Mouse (Mus musculus) WW6 (cell line): ENCODE measurements around the gene Prkag3.

Experiments
- DNase-seq: peaks from one replicate; pipeline ENCODE4 v3.0.0-alpha.2; 2013; ENCODE audit warnings: low read depth, low spot score

Prkag3 gene

GRCm38 (mm10) chr1:74713099-74713858 is 35.7 kb downstream of the Prkag3 start, which contains the start of gene Cyp27a1:
Cyp27a1 (plus strand) TSS chr1:74713574.
- peak; percentile 11 for DNase-seq

DNA sequence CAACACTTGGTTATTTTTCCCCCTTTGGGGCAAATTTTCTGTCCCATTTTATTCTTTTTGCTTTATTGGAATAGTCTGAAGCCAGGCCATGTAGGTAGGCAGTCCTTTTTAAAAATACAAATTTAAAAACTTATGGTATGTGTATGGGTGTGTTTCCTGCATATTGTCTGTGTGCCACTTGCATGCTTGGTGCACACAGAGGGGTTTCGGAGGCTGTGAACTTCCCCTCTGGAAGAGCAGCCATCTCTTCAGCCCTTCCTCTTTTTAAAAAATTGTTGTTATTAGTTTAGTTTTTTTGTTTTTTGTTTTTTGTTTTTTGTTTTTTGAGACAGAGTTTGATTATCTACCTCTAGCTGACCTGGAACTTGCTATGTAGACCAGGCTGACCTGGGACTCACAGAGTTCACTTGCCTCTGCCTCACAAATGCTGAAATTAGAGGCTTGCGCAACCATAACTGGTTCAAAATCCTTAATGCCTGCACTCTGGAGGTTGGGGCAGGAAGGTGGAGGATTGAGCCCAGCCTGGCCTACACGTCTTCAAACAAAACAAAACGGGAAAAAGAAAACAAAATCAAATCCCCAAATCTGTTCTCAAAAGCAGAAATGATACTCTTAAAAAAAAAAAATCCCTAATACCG is 36.4 kb downstream of the Prkag3 start:
- DNase-seq, result no peak

- no peak for DNase-seq
Observed at GRCm38 (mm10) chr1:74712046-74712445, 37.0 kb downstream of the Prkag3 start.

DNA sequence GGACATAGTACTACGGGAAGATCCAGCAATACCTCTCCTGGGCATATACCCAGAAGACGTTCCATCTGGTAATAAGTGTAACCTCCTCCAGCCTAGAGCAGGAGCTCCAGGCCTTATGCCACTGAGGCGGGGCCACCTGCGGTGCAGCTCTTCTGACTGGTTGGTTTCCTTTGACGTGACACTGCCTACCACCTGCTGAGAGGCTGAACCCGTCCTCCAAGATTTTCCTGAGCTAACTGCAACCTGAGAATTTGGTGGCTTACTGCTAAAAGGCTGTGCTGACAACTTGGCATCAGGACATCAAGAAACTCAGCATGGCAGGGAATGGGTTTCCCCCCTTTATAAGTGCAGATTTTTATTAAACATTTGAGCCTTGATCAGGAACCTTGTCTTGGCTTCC is 39.5 kb downstream of the Prkag3 start:
- DNase-seq, result no peak

DNA sequence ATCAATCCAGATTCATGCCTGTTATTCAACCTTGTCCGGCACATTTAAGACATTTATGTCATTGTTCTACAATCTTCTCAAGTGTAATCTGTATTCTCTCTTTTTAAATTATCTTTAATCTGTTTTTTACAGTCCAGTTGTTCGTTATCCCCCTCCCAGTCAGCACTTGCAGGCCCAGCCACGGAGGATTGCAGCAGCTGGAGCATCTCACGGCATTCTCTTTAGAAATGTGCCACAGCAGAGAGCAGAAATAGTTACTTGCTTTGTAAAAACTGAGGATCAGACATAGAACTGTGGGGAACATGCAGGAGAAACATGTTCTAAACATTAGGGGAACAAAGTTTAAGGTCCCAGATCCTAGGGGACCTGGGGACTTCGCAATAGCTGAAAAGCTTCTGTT is 44.0 kb downstream of the Prkag3 start:
- no peak for DNase-seq

DNA sequence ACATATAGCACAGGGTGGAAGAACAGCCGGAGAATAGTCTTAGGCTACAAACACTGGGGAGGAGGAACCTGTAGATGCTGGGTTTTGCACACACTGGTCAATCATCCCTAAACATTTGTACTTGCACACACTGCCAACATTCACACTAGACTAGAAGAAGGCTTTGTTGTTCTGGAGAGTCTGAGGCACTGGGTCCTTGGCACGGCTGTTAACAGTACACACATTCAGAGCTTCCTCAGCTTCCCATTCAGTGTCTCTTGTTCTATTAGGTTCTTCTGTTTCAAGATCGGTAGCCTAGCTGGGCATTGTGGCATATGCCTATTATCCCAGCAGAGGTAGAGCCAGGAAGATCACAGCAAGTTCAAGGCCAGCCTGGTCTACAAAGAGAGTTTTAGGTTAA is 44.9 kb downstream of the Prkag3 start:
- no peak for DNase-seq

DNA sequence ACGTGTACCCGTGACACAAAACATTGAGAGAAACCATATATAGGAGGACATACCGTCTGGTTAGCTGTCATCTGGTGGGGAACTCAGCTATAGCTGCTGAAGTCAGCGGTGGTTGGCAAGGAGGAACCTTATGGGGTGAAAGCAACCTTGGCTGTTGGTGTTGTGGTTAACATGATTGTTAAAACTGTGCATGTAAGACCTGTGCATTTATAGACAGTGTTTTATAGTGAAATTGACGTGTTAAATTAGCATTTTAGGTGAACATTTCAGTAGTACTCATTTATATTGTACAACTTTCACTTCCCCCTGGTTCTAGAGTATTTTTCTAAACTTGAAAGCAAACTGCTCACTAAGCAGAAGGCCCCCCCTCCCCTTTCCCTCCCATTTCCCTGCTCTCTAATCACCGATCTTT is 46.9 kb downstream of the Prkag3 start:
- no peak for DNase-seq

- no peak for DNase-seq
Observed at GRCm38 (mm10) chr1:74698791-74699190, 50.2 kb downstream of the Prkag3 start.

DNA sequence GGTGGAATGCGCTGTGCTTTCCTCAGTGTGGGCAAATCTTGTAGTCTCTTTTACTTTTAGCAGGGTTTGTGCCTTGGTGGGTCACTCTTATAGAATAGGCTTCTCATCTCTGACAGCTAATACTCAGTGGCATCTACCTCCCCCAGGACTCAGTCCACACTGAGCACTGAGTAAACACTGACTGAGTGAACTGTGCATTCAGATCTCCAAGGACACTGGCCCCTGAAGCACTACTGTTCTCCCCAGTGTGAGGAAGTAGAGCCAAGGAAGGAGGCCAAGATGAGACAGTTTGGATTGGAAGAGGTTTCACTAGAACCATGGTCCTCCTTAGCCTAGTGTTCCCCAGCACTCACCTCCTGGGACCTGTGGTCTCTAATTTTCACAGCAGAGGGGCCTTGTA is 50.7 kb downstream of the Prkag3 start:
- DNase-seq, result no peak

GRCm38 (mm10) chr1:74697416-74697815 is 51.6 kb downstream of the Prkag3 start:
- no peak for DNase-seq

DNA sequence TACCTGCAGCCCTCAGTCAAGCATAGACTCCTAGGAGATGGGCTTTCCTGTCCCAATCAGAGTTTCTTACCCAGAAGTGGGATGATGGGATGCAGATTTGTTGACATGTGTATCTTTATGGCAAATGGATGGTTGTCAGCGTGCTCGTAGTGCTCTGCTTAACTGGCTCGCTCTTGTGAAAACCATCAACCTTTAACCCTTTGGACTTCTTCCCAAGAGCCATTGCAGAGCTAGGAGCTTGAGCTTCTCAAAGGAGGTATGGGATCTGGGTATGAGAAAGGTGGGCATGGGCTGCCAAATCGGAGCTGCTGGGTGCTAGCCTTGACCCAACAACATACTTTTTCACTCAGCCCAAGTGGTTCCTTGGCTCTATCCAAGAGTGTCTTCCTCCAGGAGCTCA is 53.2 kb downstream of the Prkag3 start:
- DNase-seq, result no peak

DNA sequence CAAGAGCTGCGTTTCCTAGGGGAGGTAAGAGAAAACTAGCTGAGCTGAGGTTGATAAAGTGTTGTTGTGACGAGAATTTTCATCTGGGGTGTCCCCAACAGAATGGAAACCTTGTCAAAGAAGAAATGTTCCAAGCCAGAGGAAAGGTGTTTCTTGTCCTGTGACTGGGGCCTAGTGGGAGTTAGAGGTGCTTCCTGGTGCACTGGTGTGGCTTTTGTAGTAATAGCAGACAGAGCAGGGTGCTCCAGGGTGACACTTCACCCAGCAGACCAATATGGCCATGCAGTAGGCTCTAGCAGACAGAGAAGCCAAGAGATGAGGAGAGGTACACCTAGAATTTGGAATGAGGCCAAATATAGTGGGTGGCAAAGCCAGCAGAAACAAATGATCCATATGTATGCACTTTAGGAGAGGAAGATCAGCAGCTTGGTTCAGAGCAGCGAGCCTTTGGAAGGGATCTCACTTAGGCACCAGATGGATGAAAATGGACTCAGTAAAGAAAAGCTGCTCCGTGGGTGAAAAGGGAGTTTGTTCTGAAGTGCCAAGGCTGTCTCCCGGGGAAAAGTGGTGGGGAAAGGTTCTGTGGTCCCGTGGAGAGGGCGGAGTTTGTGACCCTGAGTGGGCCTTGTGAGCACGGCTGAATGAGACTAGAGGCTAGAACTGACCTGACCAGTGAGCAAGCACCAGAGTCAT is 55.0 kb downstream of the Prkag3 start:
- DNase-seq, result no peak
